Mouse (Mus musculus): ENCODE results near the gene Jun. TPM values are rescaled to one million over a fixed set of nuclear protein-coding genes. Genes with fewer than 3 reads are reported as not detected.

Jun gene
- polyA plus RNA-seq, 1 experiment from 2014 or later: 109 TPM

GRCm38 (mm10) chr4:95091536-95091935 is 39.5 kb upstream of the Jun start:
- Histone ChIP-seq H3K4me3 (no peak overlapping the region), H3K27me3 (no peaks in the 10 kb centered on the region), H3K4me1 (peaks cover 17% of the 10 kb centered on the region), H3K27ac (no peak overlapping the region), H3K36me3 (no peaks in the 10 kb centered on the region), H3K4me2 (no peak overlapping the region), H3K9me3 (no peaks in the 10 kb centered on the region), H3K9ac (no peak overlapping the region)
- WGBS: 82% methylated on average over 4 of the region's 4 CpGs
- no peak for ATAC-seq (ENCODE audit: insufficient number of reproducible peaks, low FRiP score, low TSS enrichment, low read depth)

GRCm38 (mm10) chr4:95089968-95090367 is 37.9 kb upstream of the Jun start:
- Histone ChIP-seq H3K27me3 (no peaks in the 10 kb centered on the region), H3K27ac (no peak overlapping the region), H3K4me2 (no peak overlapping the region), H3K36me3 (no peaks in the 10 kb centered on the region), H3K9ac (no peak overlapping the region), H3K9me3 (no peaks in the 10 kb centered on the region), H3K4me1 (peaks cover 17% of the 10 kb centered on the region), H3K4me3 (no peak overlapping the region)
- ATAC-seq (ENCODE audit: insufficient number of reproducible peaks, low FRiP score, low TSS enrichment, low read depth): no peak

GRCm38 (mm10) chr4:95089053-95089452 is 37.0 kb upstream of the Jun start:
- H3K27ac ChIP-seq: no peak overlapping the region
- H3K4me3 ChIP-seq: no peak overlapping the region
- H3K9ac ChIP-seq: no peak overlapping the region
- no peak overlapping the region for H3K4me2 ChIP-seq
- no peaks in the 10 kb centered on the region for H3K9me3 ChIP-seq
- H3K4me1 ChIP-seq: peaks cover 17% of the 10 kb centered on the region
- 94% methylated on average over 5 of the region's 5 CpGs for WGBS
- H3K27me3 ChIP-seq: no peaks in the 10 kb centered on the region
- no peak for ATAC-seq (ENCODE audit: insufficient number of reproducible peaks, low FRiP score, low TSS enrichment, low read depth)
- H3K36me3 ChIP-seq: no peaks in the 10 kb centered on the region

GRCm38 (mm10) chr4:95083957-95084356 is 31.9 kb upstream of the Jun start:
- Histone ChIP-seq H3K36me3 (no peaks in the 10 kb centered on the region), H3K4me3 (no peak overlapping the region), H3K4me2 (no peak overlapping the region), H3K9me3 (no peaks in the 10 kb centered on the region), H3K27me3 (no peaks in the 10 kb centered on the region), H3K4me1 (peaks cover 17% of the 10 kb centered on the region), H3K27ac (no peak overlapping the region), H3K9ac (no peak overlapping the region)
- no peak for ATAC-seq (ENCODE audit: insufficient number of reproducible peaks, low FRiP score, low TSS enrichment, low read depth)
- 76% methylated on average over 8 of the region's 8 CpGs for WGBS

- 76% methylated on average over 5 of the region's 5 CpGs for WGBS
- Histone ChIP-seq H3K27ac (no peak overlapping the region), H3K4me1 (peaks cover 17% of the 10 kb centered on the region), H3K27me3 (no peaks in the 10 kb centered on the region), H3K4me2 (no peak overlapping the region), H3K9me3 (no peaks in the 10 kb centered on the region), H3K4me3 (no peak overlapping the region), H3K9ac (no peak overlapping the region), H3K36me3 (no peaks in the 10 kb centered on the region)
- ATAC-seq (ENCODE audit: insufficient number of reproducible peaks, low FRiP score, low TSS enrichment, low read depth): no peak
Observed at GRCm38 (mm10) chr4:95083191-95083729, 31.2 kb upstream of the Jun start.

GRCm38 (mm10) chr4:95082481-95083088 is 30.6 kb upstream of the Jun start:
- Histone ChIP-seq H3K4me1 (peaks cover 17% of the 10 kb centered on the region), H3K9me3 (no peaks in the 10 kb centered on the region), H3K36me3 (no peaks in the 10 kb centered on the region), H3K27ac (peak overlapping the region; percentile 69), H3K27me3 (no peaks in the 10 kb centered on the region), H3K4me2 (no peak overlapping the region), H3K9ac (no peak overlapping the region), H3K4me3 (no peak overlapping the region)
- 38% methylated on average over 4 of the region's 4 CpGs for WGBS
- ATAC-seq (ENCODE audit: insufficient number of reproducible peaks, low FRiP score, low TSS enrichment, low read depth): peak; percentile 48; the same call in 1 of the 2 replicates

- Histone ChIP-seq H3K9me3 (no peaks in the 10 kb centered on the region), H3K4me1 (peaks cover 18% of the 10 kb centered on the region), H3K9ac (no peak overlapping the region), H3K27ac (no peak overlapping the region), H3K4me3 (no peak overlapping the region), H3K36me3 (no peaks in the 10 kb centered on the region), H3K27me3 (no peaks in the 10 kb centered on the region), H3K4me2 (no peak overlapping the region)
- 40% methylated on average over 8 of the region's 8 CpGs for WGBS
- ATAC-seq (ENCODE audit: insufficient number of reproducible peaks, low FRiP score, low TSS enrichment, low read depth): no peak
Observed at GRCm38 (mm10) chr4:95081632-95082031, 29.6 kb upstream of the Jun start.

DNA sequence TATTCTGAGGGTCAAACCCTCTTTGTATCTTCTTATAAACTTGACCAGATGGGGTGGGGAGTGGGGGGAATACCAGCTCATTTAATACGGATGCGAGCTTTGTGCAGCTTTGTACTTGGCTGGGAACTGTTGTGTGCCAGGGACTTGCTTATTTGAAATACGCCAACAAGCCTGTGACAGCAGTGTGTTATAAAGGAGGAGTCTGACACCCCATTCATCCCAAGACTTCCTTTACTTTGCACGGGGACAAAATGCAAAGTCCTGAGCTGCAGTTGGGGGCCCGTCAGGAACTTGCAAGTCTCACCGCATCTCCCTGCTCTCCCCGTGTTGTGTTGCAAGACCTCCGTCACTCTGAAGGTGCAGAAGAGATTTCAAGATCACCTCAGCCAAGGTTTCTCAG is 26.6 kb upstream of the Jun start:
- H3K27ac ChIP-seq: no peak overlapping the region
- ATAC-seq (ENCODE audit: insufficient number of reproducible peaks, low FRiP score, low TSS enrichment, low read depth): no peak
- H3K27me3 ChIP-seq: no peaks in the 10 kb centered on the region
- H3K9me3 ChIP-seq: no peaks in the 10 kb centered on the region
- WGBS: 62% methylated on average over 8 of the region's 8 CpGs
- no peak overlapping the region for H3K4me3 ChIP-seq
- no peak overlapping the region for H3K9ac ChIP-seq
- H3K36me3 ChIP-seq: no peaks in the 10 kb centered on the region
- H3K4me1 ChIP-seq: peaks cover 24% of the 10 kb centered on the region
- H3K4me2 ChIP-seq: no peak overlapping the region

DNA sequence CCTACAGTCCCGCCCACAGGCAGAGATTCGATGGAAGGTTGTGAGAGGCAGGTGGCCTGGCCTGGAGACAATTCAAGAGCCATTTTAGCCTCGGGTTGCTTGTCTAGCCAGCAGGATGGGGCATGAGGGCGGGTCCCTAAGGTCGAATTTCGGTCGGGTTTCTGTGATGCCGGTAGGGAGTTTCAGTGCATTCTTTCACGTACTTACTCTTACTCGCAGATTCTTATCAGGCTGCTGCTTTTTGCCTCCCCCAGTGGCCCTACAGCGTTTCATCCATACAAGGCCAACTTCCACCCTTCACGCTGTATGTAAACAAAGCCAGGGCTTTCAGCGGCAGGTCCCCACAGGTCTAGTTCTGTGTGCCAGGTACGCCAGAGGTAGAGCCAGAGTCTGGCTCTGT is 24.3 kb upstream of the Jun start:
- WGBS: 45% methylated on average over 14 of the region's 14 CpGs
- H3K27me3 ChIP-seq: no peaks in the 10 kb centered on the region
- H3K27ac ChIP-seq: no peak overlapping the region
- H3K9ac ChIP-seq: no peak overlapping the region
- no peak overlapping the region for H3K4me3 ChIP-seq
- H3K4me2 ChIP-seq: no peak overlapping the region
- no peak for ATAC-seq (ENCODE audit: insufficient number of reproducible peaks, low FRiP score, low TSS enrichment, low read depth)
- H3K36me3 ChIP-seq: no peaks in the 10 kb centered on the region
- H3K4me1 ChIP-seq: peaks cover 12% of the 10 kb centered on the region
- no peaks in the 10 kb centered on the region for H3K9me3 ChIP-seq

GRCm38 (mm10) chr4:95075591-95076002 is 23.6 kb upstream of the Jun start:
- Histone ChIP-seq H3K27ac (no peak overlapping the region), H3K9ac (no peak overlapping the region)
- 0 out of 2 replicates have a peak, but pooled peaks have one; percentile 20 for ATAC-seq (ENCODE audit: insufficient number of reproducible peaks, low FRiP score, low TSS enrichment, low read depth)

DNA sequence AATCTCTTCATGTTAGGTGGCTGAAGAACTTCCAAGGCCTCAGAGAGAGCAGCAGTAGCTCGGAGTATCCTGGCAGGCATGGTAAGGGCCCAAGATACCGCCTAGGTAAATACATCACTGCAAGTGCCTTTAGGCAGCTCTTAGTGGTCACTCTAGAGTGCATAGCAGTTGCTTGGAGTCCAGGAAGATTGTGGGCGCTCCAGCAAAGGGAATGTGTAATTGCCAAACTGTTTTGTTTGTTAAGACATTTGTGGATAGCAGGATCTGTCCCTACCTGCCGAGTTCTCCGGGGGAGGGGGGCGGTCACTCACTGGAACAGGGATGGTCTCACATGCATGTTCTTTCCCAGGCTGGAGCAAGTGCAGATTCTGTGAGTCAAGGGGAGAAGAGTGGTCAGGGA is 22.3 kb upstream of the Jun start:
- Histone ChIP-seq H3K4me2 (no peak overlapping the region), H3K36me3 (no peaks in the 10 kb centered on the region), H3K27me3 (no peaks in the 10 kb centered on the region), H3K27ac (no peak overlapping the region), H3K9me3 (no peaks in the 10 kb centered on the region), H3K4me1 (peaks cover 12% of the 10 kb centered on the region), H3K4me3 (no peak overlapping the region), H3K9ac (no peak overlapping the region)
- no peak for ATAC-seq (ENCODE audit: insufficient number of reproducible peaks, low FRiP score, low TSS enrichment, low read depth)
- WGBS: 90% methylated on average over 6 of the region's 6 CpGs

More at GRCm38 (mm10) chr4:95075591-95076002, 23.6 kb upstream of the Jun start:
- Histone ChIP-seq H3K4me3 (no peak overlapping the region), H3K36me3 (no peaks in the 10 kb centered on the region), H3K4me2 (no peak overlapping the region), H3K4me1 (peaks cover 12% of the 10 kb centered on the region), H3K9me3 (no peaks in the 10 kb centered on the region), H3K27me3 (no peaks in the 10 kb centered on the region)
- 79% methylated on average over 17 of the region's 17 CpGs for WGBS

DNA sequence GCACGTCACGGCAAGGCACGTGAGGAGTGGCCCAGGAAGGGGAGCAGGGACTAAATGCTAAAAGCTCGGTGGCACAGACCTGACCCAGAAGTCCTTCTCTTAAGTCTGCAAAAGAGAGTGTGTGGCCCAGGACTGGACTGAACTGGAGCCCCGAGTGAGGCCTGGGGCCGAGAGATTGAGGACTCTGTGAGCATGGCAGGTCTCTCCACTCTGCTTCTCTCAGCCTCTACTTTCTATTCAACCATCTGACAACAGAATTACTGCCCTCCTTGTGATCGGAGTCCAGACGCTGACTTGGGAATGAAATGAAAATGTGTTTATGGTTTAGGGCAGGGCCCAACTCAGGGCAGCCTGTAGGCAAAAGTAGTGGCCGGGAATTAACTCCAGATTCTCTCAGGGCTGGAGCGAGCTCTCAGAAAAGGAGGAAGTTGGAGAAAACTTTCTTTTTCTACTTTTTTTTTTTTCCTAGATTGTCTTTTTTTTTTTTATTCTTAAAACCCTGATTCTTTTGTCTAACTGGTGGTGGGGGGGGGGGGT is 21.3 kb upstream of the Jun start:
- no peak for ATAC-seq (ENCODE audit: insufficient number of reproducible peaks, low FRiP score, low TSS enrichment, low read depth)
- Histone ChIP-seq H3K9me3 (no peaks in the 10 kb centered on the region), H3K27ac (peak overlapping the region; percentile 51; the same call in 1 of the 2 replicates), H3K4me1 (peaks cover 12% of the 10 kb centered on the region), H3K4me2 (no peak overlapping the region), H3K27me3 (no peaks in the 10 kb centered on the region), H3K4me3 (no peak overlapping the region), H3K9ac (no peak overlapping the region), H3K36me3 (no peaks in the 10 kb centered on the region)
- WGBS: 22% methylated on average over 10 of the region's 10 CpGs
